Mouse (Mus musculus): ENCODE data around the gene Snhg11. TPM values are rescaled to one million over a fixed set of nuclear protein-coding genes. Genes with fewer than 3 reads are reported as not detected.
"Not testable (repeated sequence)": the region's sequence is repeated elsewhere in the genome, so short reads cannot be mapped to it uniquely, and the experiment has no call there.

Snhg11 gene
- total RNA-seq, 2 experiments from 2014 or later, result 540 to 648 TPM

DNA sequence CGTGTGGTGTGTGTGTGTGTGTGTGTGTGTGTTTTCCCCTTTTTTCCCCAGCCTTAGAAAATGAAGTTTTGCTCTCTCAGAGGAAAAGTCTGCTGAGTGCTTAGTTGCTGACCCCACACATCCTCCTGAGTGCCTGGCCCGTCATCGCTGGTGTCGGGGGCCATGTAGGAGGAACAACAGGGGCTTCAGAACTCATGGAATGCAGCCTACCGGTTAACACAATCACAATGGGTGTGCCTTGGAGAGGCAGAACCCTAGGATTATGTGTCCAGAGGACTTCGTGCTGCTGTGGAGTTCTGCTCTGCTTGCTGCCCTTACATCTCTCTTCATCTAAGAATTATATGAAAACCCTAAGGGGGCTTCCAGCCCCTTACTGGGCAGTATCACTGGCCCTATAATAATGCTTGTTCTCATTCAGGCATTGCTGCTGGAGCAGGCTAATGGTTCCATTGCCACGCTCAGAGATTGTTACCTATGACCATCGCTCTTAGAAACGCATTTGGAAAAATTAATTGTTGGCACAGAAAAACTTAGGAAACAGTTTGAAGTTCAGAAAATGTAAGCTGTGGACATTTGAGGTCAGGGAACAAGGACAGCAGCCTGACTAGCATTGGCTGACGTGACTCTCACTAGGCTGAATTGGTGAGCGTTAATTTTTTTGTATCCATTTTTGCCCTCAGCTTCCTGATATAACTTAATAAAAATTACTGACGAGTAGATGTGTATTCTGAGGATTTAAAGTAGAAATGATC lies 10.2 kb upstream of the Snhg11 start:
- no peak for DNase-seq (ENCODE audit: low spot score in 2 of 2)

DNA sequence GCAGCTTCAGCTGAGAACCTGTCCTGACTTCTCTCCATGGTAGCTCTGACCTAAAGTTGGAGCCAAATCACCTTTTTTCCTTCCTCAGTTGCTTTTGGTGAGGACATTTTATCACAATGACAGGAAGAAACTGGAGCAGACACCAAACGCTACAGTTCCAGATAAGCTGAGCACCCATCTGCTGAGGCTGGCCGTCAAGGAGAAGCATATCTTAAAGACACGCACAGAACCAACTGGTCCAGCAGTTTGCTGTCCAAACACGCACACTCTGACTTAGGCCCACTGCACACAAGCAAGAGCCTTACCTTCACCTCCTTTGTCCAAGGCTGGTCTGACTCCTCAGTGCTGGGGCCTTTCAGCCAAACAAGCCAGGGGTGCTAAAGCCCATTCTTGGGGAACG lies 7.8 kb upstream of the Snhg11 start:
- intact Hi-C loops (cut with DNase I), result no loop called here
- DNase-seq (ENCODE audit: low spot score in 2 of 2), result no peak

More for the DNA sequence above, 10.2 kb upstream of the Snhg11 start:
- intact Hi-C loops (cut with DNase I), result no loop called here

DNA sequence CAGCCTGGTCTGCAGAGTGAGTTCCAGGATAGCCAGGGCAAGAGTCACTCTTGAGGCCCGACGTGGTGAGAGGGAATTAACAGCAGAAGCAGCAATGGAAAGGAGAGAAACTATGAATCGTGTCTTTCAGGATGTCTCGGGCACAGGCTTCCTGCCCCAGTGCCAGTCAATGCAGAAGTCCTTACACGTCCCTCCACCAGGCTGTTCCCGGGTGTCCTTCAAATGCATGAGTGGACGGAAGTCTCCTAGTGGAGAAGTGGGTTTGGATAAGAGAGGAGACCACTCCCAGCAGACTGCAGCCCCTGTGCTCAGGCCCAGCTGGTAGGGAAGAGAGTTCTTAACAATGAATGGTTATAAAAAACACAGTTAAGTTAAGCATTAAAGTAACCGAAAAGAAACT lies 7.1 kb upstream of the Snhg11 start:
- no peak for DNase-seq (ENCODE audit: low spot score in 2 of 2)
- intact Hi-C loops (cut with DNase I), result no loop called here

DNA sequence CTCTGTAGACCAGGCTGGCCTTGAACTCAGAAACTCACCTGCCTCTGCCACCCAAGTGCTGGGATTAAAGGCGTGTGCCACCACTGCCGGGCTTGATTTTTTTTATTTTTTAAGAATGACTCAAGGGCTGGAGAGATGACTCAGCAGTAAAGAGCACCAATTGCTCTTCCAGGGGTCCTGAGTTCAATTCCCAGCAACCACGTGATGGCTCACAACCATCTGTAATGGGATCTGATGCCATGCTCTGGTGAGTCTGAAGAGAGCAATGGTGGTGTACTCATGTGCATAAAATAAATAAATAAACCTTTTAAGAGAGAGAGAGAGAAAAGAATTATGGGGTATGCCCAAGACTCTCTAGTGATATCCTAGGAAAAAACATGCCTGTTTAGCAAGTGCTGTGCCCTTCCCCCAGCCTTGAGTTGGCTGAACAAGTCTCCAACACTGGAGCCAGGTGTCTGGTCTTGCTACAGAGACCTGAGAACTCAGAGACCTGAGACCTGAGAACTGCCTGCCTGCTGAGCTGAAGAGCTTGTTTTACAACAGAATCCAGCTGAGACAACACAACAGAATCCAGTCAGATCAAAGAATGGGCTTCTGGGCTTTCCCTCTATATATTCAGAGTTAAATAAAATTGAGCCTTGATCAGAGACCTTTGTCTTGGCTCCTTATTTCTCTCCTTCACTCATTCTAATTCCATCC lies 5.8 kb upstream of the Snhg11 start:
- intact Hi-C loops (cut with DNase I), result no loop called here
- DNase-seq (ENCODE audit: low spot score in 2 of 2), result no peak

DNA sequence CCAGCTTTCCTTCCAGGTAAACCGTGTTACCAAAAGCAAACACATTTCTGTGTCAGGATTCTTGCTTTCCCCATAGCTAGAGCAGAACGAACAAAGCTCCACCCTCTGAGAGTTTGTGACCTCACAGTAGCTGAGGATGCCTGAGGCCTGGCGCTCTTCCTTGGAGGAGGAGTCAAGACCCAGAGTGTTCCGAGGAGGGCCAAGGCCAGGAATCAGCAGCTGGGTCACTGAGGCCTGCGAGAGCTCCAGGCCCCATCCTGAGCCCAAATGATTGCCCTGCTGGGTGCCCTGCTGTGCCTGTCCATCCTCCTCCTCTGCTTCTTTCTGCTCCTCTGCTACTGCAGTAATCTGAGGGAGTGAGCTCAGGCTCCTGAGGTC lies 5.3 kb upstream of the Snhg11 start:
- intact Hi-C loops (cut with DNase I), result no loop called here
- DNase-seq (ENCODE audit: low spot score in 2 of 2), result no peak

DNA sequence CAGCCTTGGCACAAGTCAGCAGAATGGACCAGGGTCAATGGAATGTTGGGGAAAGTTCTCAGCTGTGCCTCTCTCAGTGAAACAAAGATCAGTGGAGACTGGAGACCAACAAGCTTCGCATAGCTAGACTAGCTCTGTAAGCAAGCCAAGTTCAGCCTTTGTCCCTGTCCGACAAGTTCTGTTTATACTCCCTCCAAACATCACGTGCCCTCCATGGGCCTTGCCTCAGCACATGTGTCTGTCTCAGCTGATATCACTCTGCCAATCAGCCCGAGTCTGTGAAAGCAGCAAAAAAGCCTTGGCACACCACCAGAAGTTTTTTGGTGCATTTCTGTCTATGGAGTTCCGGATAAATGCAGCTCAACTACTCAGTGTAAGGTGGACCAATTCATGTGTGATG lies 2.4 kb upstream of the Snhg11 start:
- intact Hi-C loops (cut with DNase I), result no loop called here
- no peak for DNase-seq (ENCODE audit: low spot score in 2 of 2)

DNA sequence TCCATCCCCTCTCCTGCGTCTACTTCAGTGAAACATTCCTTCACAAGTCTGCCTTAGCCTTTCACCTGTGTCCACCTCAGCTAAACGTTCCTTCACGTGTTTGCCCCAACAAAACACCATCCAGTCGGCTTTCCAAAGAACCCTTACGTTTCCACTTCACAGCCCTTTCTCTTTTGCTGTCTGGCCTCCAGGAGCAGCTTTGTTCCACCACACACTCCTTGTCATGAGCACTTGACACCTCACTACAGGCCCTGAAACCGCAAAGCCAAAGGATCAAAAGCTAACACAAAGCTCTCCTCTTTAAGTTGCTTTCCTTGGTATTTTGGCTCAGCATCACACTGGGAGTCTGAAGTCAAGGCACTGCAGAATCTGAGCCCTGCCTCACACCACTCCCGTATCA lies 1.9 kb upstream of the Snhg11 start:
- no peak for DNase-seq (ENCODE audit: low spot score in 2 of 2)
- intact Hi-C loops (cut with DNase I), result no loop called here

DNA sequence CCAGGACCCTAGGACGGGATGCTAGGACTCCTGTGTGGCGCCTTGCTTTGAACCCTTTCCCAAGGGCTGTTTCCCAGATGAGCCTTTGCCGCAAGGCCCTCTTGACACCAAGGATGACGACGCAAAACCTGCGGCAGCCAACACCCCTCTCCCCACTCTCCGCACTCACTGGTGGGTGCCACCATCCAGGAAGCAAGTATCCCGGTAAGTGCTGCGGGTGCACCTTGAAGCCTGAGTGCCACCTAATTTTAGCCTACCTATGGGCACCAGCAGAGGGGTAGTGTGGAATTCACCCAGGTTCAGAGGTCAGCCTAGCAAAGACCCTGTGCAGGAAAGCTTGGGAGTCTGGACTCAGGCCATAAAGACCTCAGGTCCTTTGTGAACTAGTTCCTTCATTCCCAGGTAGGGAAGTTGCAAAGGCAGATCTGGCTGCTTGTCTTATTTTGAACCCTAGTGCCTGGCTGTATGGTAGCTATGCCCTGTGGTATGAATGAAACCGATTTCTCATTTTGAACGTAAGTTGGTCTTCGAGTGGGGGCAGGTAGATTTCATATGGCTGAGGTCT lies 767 bp downstream of the Snhg11 start:
- intact Hi-C loops (cut with DNase I), result loop anchor here (5.0 kb wide), 1 partner anchor 266 kb away; no protein-coding TSS in a partner anchor
- peak in 1 of 2 experiments; percentile 31 for DNase-seq (ENCODE audit: low spot score in 2 of 2)

DNA sequence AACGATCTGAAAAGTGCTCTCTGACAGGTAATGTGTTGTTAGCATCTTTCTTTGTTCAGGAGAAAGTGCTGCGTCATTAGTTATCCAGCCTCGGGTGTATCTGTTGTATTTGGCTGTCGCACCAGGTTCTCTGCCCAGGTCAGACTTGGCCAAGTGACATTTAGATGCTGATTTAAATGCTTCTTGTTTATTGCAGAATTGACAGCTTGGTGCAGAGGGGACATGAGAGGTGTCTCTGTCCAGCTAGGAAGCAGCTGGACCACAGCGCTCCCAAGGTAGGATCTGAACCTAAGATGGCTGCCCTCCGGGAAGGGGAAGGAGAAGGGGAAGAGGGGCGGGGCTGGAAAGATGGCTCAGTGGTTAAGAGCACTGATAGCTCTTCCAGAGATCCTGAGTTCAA lies 1.4 kb downstream of the Snhg11 start:
- DNase-seq (ENCODE audit: low spot score in 2 of 2), result peak; percentile 62 to 67
- intact Hi-C loops (cut with DNase I), result loop anchor here (5.0 kb wide), 1 partner anchor 266 kb away; no protein-coding TSS in a partner anchor

DNA sequence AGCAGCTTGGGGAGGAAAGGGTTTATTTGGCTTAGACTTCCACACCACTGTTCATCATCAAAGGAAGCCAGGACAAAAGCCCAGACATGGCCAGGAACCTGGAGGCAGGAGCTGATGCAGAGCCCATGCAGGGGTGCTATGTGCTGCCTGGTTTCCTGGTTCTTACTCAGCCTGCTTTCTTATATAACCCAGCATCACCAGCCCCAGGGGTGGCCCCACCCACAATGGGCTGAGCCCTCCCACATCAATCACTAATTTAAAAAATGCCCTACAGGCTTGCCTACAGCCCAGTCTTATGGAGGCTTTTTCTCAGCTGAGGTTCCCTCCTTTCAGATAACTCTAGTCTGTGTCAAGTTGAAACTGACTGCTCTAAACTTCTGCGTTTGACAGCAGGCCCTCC lies 2.4 kb downstream of the Snhg11 start:
- peak in 1 of 2 experiments; percentile 63 for DNase-seq (ENCODE audit: low spot score in 2 of 2)
- intact Hi-C loops (cut with DNase I), result loop anchor here (5.0 kb wide), 1 partner anchor 264 kb away; no protein-coding TSS in a partner anchor

DNA sequence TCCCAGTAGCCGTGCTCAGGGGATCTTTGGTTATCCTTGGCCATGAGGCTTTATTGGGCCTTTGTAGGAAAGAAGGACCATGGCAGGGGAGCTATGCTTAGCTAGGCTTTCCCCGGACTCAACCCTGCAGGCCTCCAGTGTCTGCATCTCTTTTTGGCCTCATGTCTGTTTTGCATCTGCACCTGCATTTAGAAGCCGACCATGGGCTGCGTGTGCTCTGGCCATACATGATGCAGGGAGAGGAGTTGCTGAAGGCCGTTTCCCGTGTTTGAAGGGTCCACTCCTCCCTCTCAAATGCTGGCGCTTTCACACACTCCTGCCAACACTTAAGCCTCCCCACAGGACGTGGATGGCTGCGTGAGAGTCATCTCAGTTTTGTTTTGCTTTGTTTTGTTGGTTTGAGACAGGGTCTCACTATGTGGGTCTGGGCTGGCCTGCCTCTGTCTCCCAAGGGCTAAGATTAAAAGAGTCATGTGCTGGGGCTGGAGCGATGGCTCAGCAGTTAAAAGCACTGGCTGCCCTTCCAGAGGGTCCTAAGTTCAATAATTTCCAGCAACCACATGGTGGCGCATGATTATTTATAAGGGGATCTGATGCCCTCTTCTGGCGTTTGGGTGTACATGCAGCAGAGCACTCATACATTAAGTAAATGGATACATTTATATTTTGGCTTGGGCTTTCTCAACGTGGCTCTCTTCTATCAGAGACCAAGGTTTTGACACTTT lies 4.1 kb downstream of the Snhg11 start:
- peak; percentile 65 to 84 for DNase-seq (ENCODE audit: low spot score in 2 of 2)
- intact Hi-C loops (cut with DNase I), result loop anchor here (5.0 kb wide), 1 partner anchor 263 kb away; no protein-coding TSS in a partner anchor

DNA sequence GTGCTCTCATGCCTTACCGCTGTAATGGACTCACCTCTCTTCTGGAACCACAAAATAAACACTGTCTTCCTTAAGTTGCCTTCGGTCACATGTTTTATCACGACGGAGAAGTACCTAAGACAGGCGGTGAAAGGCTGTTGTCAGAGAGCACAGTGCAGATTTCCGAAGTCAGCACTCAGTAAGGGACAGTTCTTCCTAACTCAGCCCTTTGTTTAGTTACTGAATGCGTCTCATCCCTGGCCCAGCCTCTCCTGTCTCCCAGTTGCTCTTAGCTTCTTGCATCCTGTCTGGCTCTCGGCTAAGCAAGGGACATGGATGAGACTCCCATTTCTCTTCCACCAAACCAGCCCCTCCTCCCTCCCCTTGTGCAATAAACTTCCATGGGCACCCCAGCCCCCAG lies 10.6 kb downstream of the Snhg11 start:
- intact Hi-C loops (cut with DNase I), result no loop called here
- DNase-seq (ENCODE audit: low spot score in 2 of 2), result no peak

DNA sequence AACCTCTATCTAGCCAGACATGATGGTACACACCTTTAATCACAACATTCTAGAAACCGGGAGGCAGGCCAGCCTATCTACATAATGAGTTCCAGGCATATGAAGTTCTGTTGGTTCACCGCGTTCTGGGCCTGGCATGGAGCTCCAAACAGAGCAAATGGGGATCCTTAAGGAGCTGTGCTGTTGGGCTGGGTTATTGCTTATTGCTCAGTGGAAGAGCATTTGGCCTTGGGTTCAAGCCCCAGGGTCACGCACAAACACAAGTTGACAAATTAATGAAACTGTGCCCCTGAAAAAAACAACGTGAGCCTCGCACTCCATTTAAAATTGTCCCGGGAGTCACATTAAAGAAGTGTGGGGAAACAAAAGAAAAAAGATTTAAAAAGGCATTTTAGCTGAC lies 14.0 kb downstream of the Snhg11 start:
- intact Hi-C loops (cut with DNase I), result no loop called here
- DNase-seq (ENCODE audit: low spot score in 2 of 2), result no peak

DNA sequence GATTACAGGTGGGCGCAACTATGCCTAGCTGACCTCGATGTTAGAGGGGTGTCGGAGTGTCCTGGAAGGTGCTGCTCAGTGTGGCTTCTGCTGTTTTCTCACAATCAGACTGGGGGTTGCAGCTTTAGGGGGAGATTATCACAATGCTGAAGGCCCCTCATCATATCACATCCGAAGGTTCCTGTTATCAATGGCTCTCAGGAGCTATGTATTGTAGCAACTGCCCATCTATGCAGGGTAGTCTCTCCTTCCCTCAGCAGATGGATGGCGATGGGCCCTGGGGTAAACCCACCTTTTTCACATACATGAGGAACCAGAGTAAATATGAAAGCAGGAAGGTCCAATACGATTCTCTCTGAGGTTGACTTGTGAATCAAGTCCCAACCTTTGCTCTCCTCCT lies 20.9 kb downstream of the Snhg11 start:
- no peak for DNase-seq (ENCODE audit: low spot score in 2 of 2)
- intact Hi-C loops (cut with DNase I), result no loop called here

DNA sequence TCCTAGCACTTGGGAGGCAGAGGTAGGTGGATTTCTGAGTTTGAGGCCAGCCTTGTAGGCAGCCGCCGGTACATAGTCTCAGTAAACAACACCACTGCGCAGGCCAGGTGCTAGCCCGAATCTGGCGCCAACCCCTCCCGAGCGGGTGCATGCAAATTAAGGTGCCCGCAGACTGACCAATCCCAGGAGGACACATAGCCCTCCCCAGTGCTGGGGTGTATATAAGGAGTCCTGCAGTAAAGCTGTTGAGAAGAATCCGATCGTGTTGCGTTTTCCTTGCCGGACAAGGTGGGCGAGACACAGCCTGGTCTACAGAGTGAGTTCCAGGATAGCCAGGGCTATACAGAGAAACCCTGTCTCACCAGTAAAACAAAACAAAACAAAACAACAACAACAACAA lies 21.7 kb downstream of the Snhg11 start:
- DNase-seq (ENCODE audit: low spot score in 2 of 2); intact Hi-C loops (cut with DNase I): not testable (repeated sequence)

DNA sequence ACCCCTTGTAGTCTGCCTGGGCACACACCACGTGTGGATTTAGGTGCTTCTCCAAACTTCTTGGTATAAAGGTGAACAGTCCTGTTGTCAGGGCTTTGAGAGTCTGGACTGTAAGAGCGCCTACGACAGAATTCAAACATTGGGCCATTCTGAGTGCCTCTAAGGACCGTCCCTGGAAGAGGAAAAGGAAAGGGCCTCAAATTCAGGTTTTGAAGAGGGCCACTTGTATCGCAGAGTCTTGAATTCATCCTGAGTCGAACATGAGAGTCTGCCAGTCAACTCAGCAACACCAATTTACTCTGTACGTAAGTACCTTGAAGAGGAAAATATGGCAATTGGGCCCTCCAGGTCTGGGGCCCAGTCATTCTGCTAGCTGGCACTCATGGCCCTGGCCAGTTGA lies 27.5 kb downstream of the Snhg11 start:
- intact Hi-C loops (cut with DNase I), result no loop called here

DNA sequence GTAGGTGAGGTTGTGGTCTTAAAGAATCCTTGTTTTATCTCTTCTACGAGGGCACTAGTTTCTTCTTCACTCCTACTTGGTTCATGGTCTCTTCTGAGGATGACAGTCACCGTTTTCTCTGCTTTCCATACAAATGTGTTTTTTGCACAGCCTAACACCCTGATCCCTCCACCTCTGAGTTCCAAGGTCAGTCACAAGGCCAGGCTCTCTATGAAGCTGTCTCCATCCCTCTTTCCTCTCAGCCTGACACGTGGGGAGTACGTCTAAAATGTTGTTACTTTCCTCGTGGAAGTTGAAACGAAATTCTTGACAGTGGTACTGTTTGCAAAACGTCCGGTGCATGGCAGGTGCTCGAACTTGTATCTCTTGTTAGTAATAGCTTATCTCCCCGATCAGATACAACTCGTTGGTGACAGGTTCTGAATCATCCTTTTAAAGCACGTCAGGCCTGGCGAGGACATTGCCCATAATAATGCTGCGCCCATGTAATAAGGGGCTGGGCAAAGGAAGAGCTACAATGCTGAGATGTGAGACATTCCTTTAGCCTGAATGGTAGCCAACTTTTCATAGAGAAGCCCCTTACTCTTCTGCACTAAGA lies 33.7 kb downstream of the Snhg11 start:
- intact Hi-C loops (cut with DNase I), result no loop called here
- DNase-seq (ENCODE audit: low spot score in 2 of 2), result no peak

More for the DNA sequence above, 27.5 kb downstream of the Snhg11 start:
- no peak for DNase-seq (ENCODE audit: low spot score in 2 of 2)

DNA sequence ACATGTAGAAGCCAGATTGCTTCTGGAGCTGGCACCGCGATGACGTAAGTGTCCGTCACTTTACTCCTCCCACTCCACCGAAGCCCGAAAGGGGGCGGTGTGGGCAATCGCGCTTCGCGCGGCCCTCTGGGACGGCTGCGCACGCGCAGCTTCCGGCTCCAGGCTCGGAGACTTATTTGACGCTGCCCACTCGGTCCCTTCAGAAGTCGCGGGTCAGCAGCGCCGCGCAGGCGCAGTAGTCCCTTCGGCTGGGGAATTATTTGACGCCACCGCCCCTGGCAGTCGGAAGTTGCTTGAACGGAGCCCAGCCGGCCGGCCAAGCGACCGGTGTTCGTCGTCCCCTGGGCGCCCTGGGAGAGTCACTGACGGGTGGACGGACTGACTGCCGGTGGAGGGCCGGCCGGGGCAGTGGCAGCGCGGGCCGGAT lies 34.2 kb downstream of the Snhg11 start, which contains the start of gene Ralgapb:
TSS of gene Ralgapb (plus strand) at position 254 of the 427 bp plus-strand sequence.
- DNase-seq (ENCODE audit: low spot score in 2 of 2), result peak; percentile 99
- intact Hi-C loops (cut with DNase I), result no loop called here
